In the genomic region with DNA sequence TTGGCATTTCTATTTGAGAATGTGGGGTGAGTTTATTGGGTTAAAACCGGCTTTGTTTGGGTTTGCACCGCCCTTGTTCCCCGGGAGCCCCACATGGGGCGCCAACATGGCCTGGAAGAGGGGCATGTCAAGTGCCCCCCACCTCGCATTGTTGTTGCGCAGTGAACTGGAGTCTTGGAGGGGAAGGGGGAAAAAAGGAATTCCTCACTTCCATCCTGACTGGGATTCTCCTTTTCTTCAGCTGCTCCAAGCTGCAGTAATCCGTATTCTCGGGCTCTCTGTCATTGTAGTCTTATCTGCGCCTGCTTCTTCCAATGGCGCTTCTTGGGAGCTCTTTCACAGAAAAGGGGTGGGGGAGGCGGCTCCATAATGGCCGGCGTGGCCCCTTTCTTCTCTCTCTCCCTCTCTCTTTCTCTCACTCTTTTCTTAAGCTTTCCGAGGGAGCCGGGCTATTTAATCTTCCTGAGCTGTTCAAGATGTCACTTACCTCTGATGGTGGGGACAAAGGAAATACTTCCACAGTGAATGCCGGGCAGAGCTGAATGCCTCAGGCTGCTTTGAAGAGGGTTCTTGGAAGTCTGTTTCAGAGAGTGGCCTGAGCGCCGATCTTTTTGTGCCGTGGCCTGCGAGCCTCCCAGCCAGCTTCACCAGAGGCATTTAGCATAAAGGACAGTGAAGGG, we compare ENCODE assay signal across 13 mouse cellular contexts.
DNase-seq lines count a peak whose midpoint lies in the region; ATAC-seq and TF ChIP-seq lines count a peak whose summit lies in the region.
"Had no signal": no experiment of that assay in that cellular context is flagged by ENCODE, and none has a peak within 500 bp of the region (broad histone marks: within the 10 kb centered on the region; RNA-seq: fewer than 3 reads in every experiment).

No protein-coding gene starts in this region.

- H3K27ac ChIP-seq in forebrain, embryonic 13.5 days = peak overlapping the region; percentile 73
- H3K27ac ChIP-seq in hindbrain, postnatal 0 days = no peak overlapping the region
- peak overlapping the region; percentile 42; the same call in 1 of the 2 replicates for H3K27ac ChIP-seq in neural tube, embryonic 12.5 days

- peak; percentile 72 for ATAC-seq in forebrain, embryonic 13.5 days
- peak; percentile 48 for ATAC-seq in hindbrain, postnatal 0 days
- peak; percentile 54 for ATAC-seq in neural tube, embryonic 12.5 days (ENCODE audit: low FRiP score, low read depth)
- no peak for ATAC-seq in erythroid progenitor cell, adult 5-6 weeks (replicated peaks; ENCODE audit: low FRiP score, poor library complexity, severe bottlenecking)

- H3K4me2 ChIP-seq in forebrain, embryonic 13.5 days = peak overlapping the region; percentile 46
- H3K4me2 ChIP-seq in hindbrain, postnatal 0 days (ENCODE audit: low read depth, low read length) = peak overlapping the region; percentile 41
- peak overlapping the region; percentile 43 for H3K4me2 ChIP-seq in neural tube, embryonic 12.5 days (replicated peaks)

- no peaks in the 10 kb centered on the region for H3K36me3 ChIP-seq in forebrain, embryonic 13.5 days (ENCODE audit: poor library complexity, severe bottlenecking)
- H3K36me3 ChIP-seq in hindbrain, postnatal 0 days (ENCODE audit: insufficient read depth, low read length) = no peaks in the 10 kb centered on the region
- no peaks in the 10 kb centered on the region for H3K36me3 ChIP-seq in neural tube, embryonic 12.5 days

- 0 out of 2 replicates have a peak, but pooled peaks cover 3% of the 10 kb centered on the region for H3K27me3 ChIP-seq in forebrain, embryonic 13.5 days
- no peaks in the 10 kb centered on the region for H3K27me3 ChIP-seq in hindbrain, postnatal 0 days (ENCODE audit: insufficient read depth, low read length)
- no peaks in the 10 kb centered on the region for H3K27me3 ChIP-seq in neural tube, embryonic 12.5 days (replicated peaks)
- H3K27me3 ChIP-seq: CH12.LX had no signal

- WGBS in forebrain, embryonic 13.5 days = 4% methylated on average over 20 of the region's 20 CpGs
- 17% methylated on average over 20 of the region's 20 CpGs for WGBS in hindbrain, postnatal 0 days
- 23% methylated on average over 20 of the region's 20 CpGs for WGBS in neural tube, embryonic 12.5 days

- peaks cover 51% of the 10 kb centered on the region for H3K4me1 ChIP-seq in forebrain, embryonic 13.5 days
- H3K4me1 ChIP-seq in hindbrain, postnatal 0 days (ENCODE audit: insufficient read depth, low read length) = no peaks in the 10 kb centered on the region; the same call in 1 of the 2 replicates
- H3K4me1 ChIP-seq in neural tube, embryonic 12.5 days = peaks cover 39% of the 10 kb centered on the region

- no peaks in the 10 kb centered on the region for H3K9me3 ChIP-seq in forebrain, embryonic 13.5 days (replicated peaks)
- H3K9me3 ChIP-seq in hindbrain, postnatal 0 days (ENCODE audit: low read length) = no peaks in the 10 kb centered on the region
- no peaks in the 10 kb centered on the region for H3K9me3 ChIP-seq in neural tube, embryonic 12.5 days

- H3K9ac ChIP-seq in forebrain, embryonic 13.5 days = peak overlapping the region; percentile 38; the same call in 1 of the 2 replicates
- H3K9ac ChIP-seq in hindbrain, postnatal 0 days (replicated peaks; ENCODE audit: low read length) = peak overlapping the region; percentile 18; the same call in 1 of the 2 replicates
- no peak overlapping the region for H3K9ac ChIP-seq in neural tube, embryonic 12.5 days

- DNase-seq in embryo, embryonic 10.5 days (ENCODE audit: low spot score) = peak; percentile 82
- peak; percentile 56 for DNase-seq in hindbrain, postnatal 0 days (ENCODE audit: low spot score)
- DNase-seq in cerebellum, adult 11 months = no peak
- DNase-seq in kidney, adult 8-10 months = no peak
- no peak for DNase-seq in left cerebral cortex, postnatal 25 days (ENCODE audit: low spot score in 2 of 2)
- DNase-seq: cerebellum, adult 18-20 months; kidney, postnatal 14 days; liver; lung, postnatal 14 days had no signal

- intact Hi-C loops in left cerebral cortex, postnatal 25 days (cut with DNase I) = no loop called here

- H3K4me3 ChIP-seq in forebrain, embryonic 13.5 days = peak overlapping the region; percentile 12
- 0 out of 2 replicates have a peak overlapping the region, but pooled peaks have one; percentile 3 for H3K4me3 ChIP-seq in hindbrain, postnatal 0 days (ENCODE audit: low read length)
- no peak overlapping the region for H3K4me3 ChIP-seq in neural tube, embryonic 12.5 days

- no peak for TF ChIP-seq CTCF in hindbrain, postnatal 0 days (IDR thresholded peaks at IDR 0.05; ENCODE audit: low read depth)

Comparison
In these comparisons a context has a peak if more than half of its experiments do, and no peak if none do; other contexts are left out.
1. DNase-seq: peak in embryo, embryonic 10.5 days (single experiment) and hindbrain, postnatal 0 days (single experiment); none in cerebellum, adult 11 months (single experiment), kidney, adult 8-10 months (0 of 2) and left cerebral cortex, postnatal 25 days (0 of 2).
2. Peak in every context shown above with its lines, with median percentiles within 50 percentile points of each other: H3K4me2 ChIP-seq.